Mouse (Mus musculus) MEL (cell line): Measurements from ENCODE around the gene Kcnip1. TPM values are rescaled to one million over a fixed set of nuclear protein-coding genes. Genes with fewer than 3 reads are reported as not detected.

ENCODE experiments used
- DNase-seq: peaks from one replicate; pipeline ENCODE4 v3.0.0; 2011; ENCODE audit warnings: low read depth, low spot score
- H3K27ac ChIP-seq: 2 replicates; pipeline ENCODE4 v1.5.1; 2012; ENCODE audit warnings: low read depth, mild to moderate bottlenecking, control low read depth, low read length, moderate library complexity; ENCODE audit not compliant: control insufficient read depth
- H3K27me3 ChIP-seq, 2 experiments: fragments of 150-350 bp in 1 of 2; sonication (generic) in 1 of 2; 2 replicates each; pipeline ENCODE4 v1.6.1; 2012; ENCODE audit warnings: low read length in 2 of 2, mild to moderate bottlenecking in 2 of 2, improper control_type of control experiment in 1 of 2, moderate library complexity in 1 of 2; ENCODE audit not compliant: insufficient read depth in 2 of 2, control insufficient read depth in 1 of 2
- H3K36me3 ChIP-seq, 2 experiments: 2 replicates each; pipeline ENCODE4 v1.6.1; 2012 to 2014; ENCODE audit warnings: low read length in 2 of 2, improper control_type of control experiment in 1 of 2, inconsistent platforms in 1 of 2, mild to moderate bottlenecking in 1 of 2; ENCODE audit not compliant: insufficient read depth in 2 of 2, control insufficient read depth in 1 of 2
- H3K4me1 ChIP-seq, 2 experiments: fragments of 150-350 bp in 1 of 2; sonication (generic) in 1 of 2; 2 replicates each; pipeline ENCODE4 v1.6.1; 2012; ENCODE audit warnings: low read length in 2 of 2, improper control_type of control experiment in 1 of 2, mild to moderate bottlenecking in 1 of 2; ENCODE audit not compliant: insufficient read depth in 2 of 2, control insufficient read depth in 1 of 2
- H3K4me3 ChIP-seq, 2 experiments: fragments of 150-350 bp in 1 of 2; sonication (generic) in 1 of 2; 2 replicates each; pipeline ENCODE4 v1.5.1; 2012; ENCODE audit warnings: low read depth in 2 of 2, low read length in 2 of 2, mild to moderate bottlenecking in 2 of 2, moderate library complexity in 2 of 2, control low read depth in 1 of 2, improper control_type of control experiment in 1 of 2; ENCODE audit not compliant: control insufficient read depth in 1 of 2, insufficient read depth in 1 of 2
- H3K79me2 ChIP-seq: 2 replicates; pipeline ENCODE4 v1.6.1; 2012; ENCODE audit warnings: mild to moderate bottlenecking, low read length, moderate library complexity; ENCODE audit not compliant: control insufficient read depth, poor library complexity, insufficient read depth
- H3K9ac ChIP-seq: 2 replicates; pipeline ENCODE4 v1.6.1; 2012; ENCODE audit warnings: low read depth, mild to moderate bottlenecking, control low read depth, low read length, moderate library complexity; ENCODE audit not compliant: control insufficient read depth, poor library complexity, severe bottlenecking
- H3K9me3 ChIP-seq: fragments of 150-350 bp; sonication (generic); replicated peaks from 2 replicates; pipeline ENCODE4 v1.6.1; 2012; ENCODE audit warnings: mild to moderate bottlenecking, low read length, improper control_type of control experiment, moderate library complexity; ENCODE audit not compliant: insufficient read depth
- CHD1 ChIP-seq: IDR thresholded peaks from 2 replicates; pipeline ENCODE4 v1.6.1; 2012; ENCODE audit warnings: low read depth, mild to moderate bottlenecking, inconsistent platforms, low read length, improper control_type of control experiment
- CHD2 ChIP-seq: IDR thresholded peaks from 2 replicates; pipeline ENCODE4 v1.6.1; 2011; ENCODE audit warnings: low read length, improper control_type of control experiment
- CTCF ChIP-seq, 3 experiments: IDR thresholded peaks in 2 of 3; conservative IDR thresholded peaks in 1 of 3; 2 replicates each; pipeline ENCODE4 v1.5.1; 2011 to 2012; ENCODE audit warnings: low read length in 3 of 3, low read depth in 2 of 3, mild to moderate bottlenecking in 2 of 3, improper control_type of control experiment in 1 of 3, inconsistent platforms in 1 of 3, mixed read lengths in 1 of 3, moderate library complexity in 1 of 3; ENCODE audit not compliant: control insufficient read depth in 1 of 3, insufficient read depth in 1 of 3, poor library complexity in 1 of 3, severe bottlenecking in 1 of 3
- ELF1 ChIP-seq: IDR thresholded peaks from 2 replicates; pipeline ENCODE4 v1.6.1; 2014; ENCODE audit warnings: low read depth, mild to moderate bottlenecking, inconsistent platforms, low read length, improper control_type of control experiment, moderate library complexity
- EP300 ChIP-seq, 2 experiments: IDR thresholded peaks; 2 replicates each; pipeline ENCODE4 v1.6.1; 2011; ENCODE audit warnings: improper control_type of control experiment in 2 of 2, low read length in 2 of 2, low read depth in 1 of 2, mild to moderate bottlenecking in 1 of 2
- ETS1 ChIP-seq: IDR thresholded peaks from 2 replicates; pipeline ENCODE4 v1.6.1; 2012; ENCODE audit warnings: low read depth, mild to moderate bottlenecking, inconsistent platforms, low read length, improper control_type of control experiment, moderate library complexity
- GABPA ChIP-seq: IDR thresholded peaks from 2 replicates; pipeline ENCODE4 v1.6.1; 2012; ENCODE audit warnings: low read depth, mild to moderate bottlenecking, inconsistent platforms, low read length, improper control_type of control experiment, moderate library complexity
- GATA1 ChIP-seq: IDR thresholded peaks from 2 replicates; pipeline ENCODE4 v1.6.1; 2011; ENCODE audit warnings: low read depth, low read length, improper control_type of control experiment
- HCFC1 ChIP-seq: IDR thresholded peaks from 2 replicates; pipeline ENCODE4 v1.6.1; 2012; ENCODE audit warnings: low read depth, mild to moderate bottlenecking, inconsistent platforms, low read length, improper control_type of control experiment, moderate library complexity
- JUND ChIP-seq: IDR thresholded peaks from 2 replicates; pipeline ENCODE4 v1.6.1; 2011; ENCODE audit warnings: low read depth, mild to moderate bottlenecking, improper control_type of control experiment, low read length
- KAT2A ChIP-seq: conservative IDR thresholded peaks from 2 replicates; pipeline ENCODE4 v1.6.1; 2012; ENCODE audit warnings: low read depth, low read length, improper control_type of control experiment, inconsistent platforms
- MAX ChIP-seq: IDR thresholded peaks from 2 replicates; pipeline ENCODE4 v1.6.1; 2011; ENCODE audit warnings: low read length, improper control_type of control experiment
- MAZ ChIP-seq: IDR thresholded peaks from 2 replicates; pipeline ENCODE4 v1.6.1; 2012; ENCODE audit warnings: low read depth, mild to moderate bottlenecking, inconsistent platforms, low read length, improper control_type of control experiment
- MXI1 ChIP-seq: IDR thresholded peaks from 2 replicates; pipeline ENCODE4 v1.6.1; 2011; ENCODE audit warnings: mild to moderate bottlenecking, low read depth, low read length, improper control_type of control experiment
- MYB ChIP-seq: IDR thresholded peaks from 2 replicates; pipeline ENCODE4 v1.6.1; 2011; ENCODE audit warnings: mild to moderate bottlenecking, low read depth, low read length, improper control_type of control experiment
- MYC ChIP-seq: IDR thresholded peaks from 2 replicates; pipeline ENCODE4 v1.6.1; 2011; ENCODE audit warnings: low read depth, mild to moderate bottlenecking, low read length, improper control_type of control experiment, moderate library complexity
- POLR2A ChIP-seq, 2 experiments: IDR thresholded peaks; 2 replicates each; pipeline ENCODE4 v1.6.1; 2011 to 2012; ENCODE audit warnings: low read length in 2 of 2, mild to moderate bottlenecking in 2 of 2, control low read depth in 1 of 2, improper control_type of control experiment in 1 of 2, low read depth in 1 of 2, moderate library complexity in 1 of 2; ENCODE audit not compliant: control insufficient read depth in 1 of 2, insufficient read depth in 1 of 2, poor library complexity in 1 of 2
- POLR2AphosphoS2 ChIP-seq: IDR thresholded peaks from 2 replicates; pipeline ENCODE4 v1.6.1; 2011; ENCODE audit warnings: low read length, improper control_type of control experiment
- RCOR1 ChIP-seq: IDR thresholded peaks from 2 replicates; pipeline ENCODE4 v1.6.1; 2012; ENCODE audit warnings: low read depth, mild to moderate bottlenecking, inconsistent platforms, low read length, improper control_type of control experiment
- SIN3A ChIP-seq: IDR thresholded peaks from 2 replicates; pipeline ENCODE4 v1.6.1; 2012; ENCODE audit warnings: low read length, improper control_type of control experiment, inconsistent platforms
- SMC3 ChIP-seq: IDR thresholded peaks from 2 replicates; pipeline ENCODE4 v1.6.1; 2011; ENCODE audit warnings: low read depth, low read length, improper control_type of control experiment
- TAL1 ChIP-seq: IDR thresholded peaks from 2 replicates; pipeline ENCODE4 v1.6.1; 2012; ENCODE audit warnings: mild to moderate bottlenecking, inconsistent platforms, low read length, moderate library complexity, mixed read lengths
- TBP ChIP-seq: IDR thresholded peaks from 2 replicates; pipeline ENCODE4 v1.8.0; 2011; ENCODE audit warnings: low read depth, low read length, improper control_type of control experiment
- TCF12 ChIP-seq: IDR thresholded peaks from 2 replicates; pipeline ENCODE4 v1.6.1; 2014; ENCODE audit warnings: low read depth, mild to moderate bottlenecking, inconsistent platforms, low read length, improper control_type of control experiment, moderate library complexity
- USF1 ChIP-seq: IDR thresholded peaks from 2 replicates; pipeline ENCODE4 v1.6.1; 2014; ENCODE audit warnings: low read depth, mild to moderate bottlenecking, inconsistent platforms, low read length, improper control_type of control experiment, moderate library complexity
- ZC3H11A ChIP-seq: IDR thresholded peaks from 2 replicates; pipeline ENCODE4 v1.6.1; 2012; ENCODE audit warnings: low read depth, mild to moderate bottlenecking, inconsistent platforms, low read length, improper control_type of control experiment
- ZKSCAN1 ChIP-seq: IDR thresholded peaks from 2 replicates; pipeline ENCODE4 v1.6.1; 2012; ENCODE audit warnings: low read depth, mild to moderate bottlenecking, inconsistent platforms, low read length, improper control_type of control experiment, moderate library complexity
- ZMIZ1 ChIP-seq: IDR thresholded peaks from 2 replicates; pipeline ENCODE4 v1.6.1; 2012; ENCODE audit warnings: low read depth, mild to moderate bottlenecking, inconsistent platforms, low read length, improper control_type of control experiment, moderate library complexity
- ZNF384 ChIP-seq: IDR thresholded peaks from 2 replicates; pipeline ENCODE4 v1.6.1; 2012; ENCODE audit warnings: low read depth, mild to moderate bottlenecking, inconsistent platforms, low read length, improper control_type of control experiment
- polyA plus RNA-seq, 2 experiments: library from polyadenylated mRNA; stranded (reverse) in 1 of 2; unstranded in 1 of 2; fragments of >175 nt in 1 of 2; fragments of >200 nt in 1 of 2; gene quantifications; 2 replicates each; pipeline versions ENCODE4 v1.2.1 to v1.2.4; 2012; ENCODE audit warnings: low replicate concordance in 2 of 2, low read depth in 1 of 2; ENCODE audit not compliant: insufficient read length in 2 of 2, insufficient read depth in 1 of 2, missing spikeins in 1 of 2
- total RNA-seq: library from RNA; depleted of rRNA; stranded (reverse); fragments of 300-350 nt; gene quantifications from 2 replicates; pipeline ENCODE4 v1.2.3, GENCODE M21; 2012

Kcnip1 gene
- total and polyA plus RNA-seq, 3 experiments: 0.04 to 0.06 TPM; not detected in 1

DNA sequence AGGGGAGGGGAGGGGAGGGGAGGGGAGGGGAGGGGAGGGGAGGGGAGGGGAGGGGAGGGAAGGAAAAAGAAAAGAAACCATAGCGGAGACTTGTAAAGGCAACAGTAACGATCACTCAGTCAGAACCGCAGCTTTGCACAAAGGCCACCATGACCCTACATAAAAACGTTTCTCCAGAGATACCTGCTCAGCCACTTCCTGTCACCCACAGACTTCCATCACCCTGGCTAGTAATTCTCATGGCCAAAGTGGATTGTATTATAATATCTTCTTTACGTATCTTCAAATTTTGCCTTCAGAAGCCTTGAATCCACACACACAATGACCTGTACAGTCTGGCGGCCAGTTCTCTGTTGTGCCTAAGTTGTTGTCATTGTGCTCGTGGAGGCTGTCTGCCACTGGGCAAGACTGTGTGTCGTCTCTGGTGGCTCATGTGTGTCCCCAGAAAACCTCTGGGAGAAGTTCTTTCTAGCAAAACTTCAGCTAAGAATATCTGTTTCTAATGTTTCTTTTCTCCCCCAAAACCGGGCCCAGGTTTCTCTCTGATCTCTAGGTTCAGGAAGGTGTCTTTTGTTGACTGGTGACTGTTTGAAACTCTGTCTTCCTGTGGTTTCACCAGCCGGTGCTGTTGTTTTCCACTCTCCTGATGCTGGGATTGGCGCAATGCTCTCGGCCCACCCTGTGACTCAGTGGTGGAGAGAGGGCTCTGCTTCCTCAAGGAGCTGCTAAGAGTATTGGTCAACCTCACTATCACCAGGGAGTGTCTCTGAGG is 16.6 kb upstream of the Kcnip1 start:
- Histone ChIP-seq H3K27ac (peak overlapping the region; percentile 95), H3K27me3 (no peaks in the 10 kb centered on the region), H3K9ac (peak overlapping the region; percentile 68), H3K9me3 (no peaks in the 10 kb centered on the region), H3K4me1 (peaks cover 38 to 43% of the 10 kb centered on the region in 2 experiments), H3K36me3 (peaks cover 0 to 41% of the 10 kb centered on the region in 2 experiments; a peak in 2 of 4 replicates), H3K4me3 (peak overlapping the region; percentile 14 to 40; a peak in 3 of 4 replicates), H3K79me2 (no peaks in the 10 kb centered on the region; the same call in 1 of the 2 replicates)
- peak; percentile 62 for DNase-seq
- TF ChIP-seq CHD1 (0 out of 2 replicates have a peak, but pooled peaks have one; percentile 75), ZKSCAN1 (no peak), KAT2A (no peak), HCFC1 (peak; percentile 33; the same call in 1 of the 2 replicates), POLR2AphosphoS2 (no peak), JUND (peak; percentile 8; the same call in 1 of the 2 replicates), MAZ (peak; percentile 35; the same call in 1 of the 2 replicates), MYB (no peak), TCF12 (no peak), RCOR1 (no peak), MYC (0 out of 2 replicates have a peak, but pooled peaks have one; percentile 6), GABPA (no peak; the same call in 1 of the 2 replicates), SIN3A (peak; percentile 24), ETS1 (0 out of 2 replicates have a peak, but pooled peaks have one; percentile 13), POLR2A (IDR thresholded peaks at IDR 0.05; ENCODE audit: control insufficient read depth in 1 of 2, insufficient read depth in 1 of 2, low read depth in 1 of 2, low read length in 2 of 2, poor library complexity in 1 of 2) (peak in 1 of 2 experiments; percentile 28; a peak in 1 of 4 replicates), SMC3 (no peak), ZNF384 (no peak), ZC3H11A (no peak), MXI1 (0 out of 2 replicates have a peak, but pooled peaks have one; percentile 21), CTCF (IDR thresholded peaks at IDR 0.05 in 2 of 3, conservative IDR thresholded peaks at IDR 0.05 in 1 of 3; ENCODE audit: control insufficient read depth in 1 of 3, insufficient read depth in 1 of 3, low read depth in 2 of 3, low read length in 3 of 3, poor library complexity in 1 of 3, severe bottlenecking in 1 of 3) (no peak)

DNA sequence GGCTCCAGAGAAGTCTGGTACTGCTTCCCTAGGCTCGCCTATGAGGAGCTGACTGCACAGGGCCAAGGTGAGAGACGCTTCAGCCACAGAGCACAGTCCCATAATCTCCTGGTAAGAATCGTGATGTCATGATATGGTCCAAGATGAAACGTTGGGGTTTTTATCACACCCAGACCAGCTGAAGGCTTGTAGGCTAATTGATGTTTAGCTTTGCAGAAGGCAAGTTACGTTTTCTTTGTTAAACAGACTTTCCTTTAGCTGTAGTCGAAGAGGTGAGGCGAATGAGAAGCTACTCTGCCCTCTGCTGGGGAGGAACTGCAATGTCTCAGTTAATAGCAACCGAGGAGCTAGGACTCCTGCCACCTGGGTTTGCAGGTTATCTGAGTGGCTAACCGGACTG is 15.8 kb upstream of the Kcnip1 start:
- Histone ChIP-seq H3K4me1 (peaks cover 38 to 43% of the 10 kb centered on the region in 2 experiments), H3K9ac (peak overlapping the region; percentile 80), H3K27me3 (no peaks in the 10 kb centered on the region), H3K4me3 (peak overlapping the region; percentile 47 to 55), H3K9me3 (no peaks in the 10 kb centered on the region), H3K36me3 (peaks cover 0 to 41% of the 10 kb centered on the region in 2 experiments; a peak in 2 of 4 replicates), H3K27ac (peak overlapping the region; percentile 97), H3K79me2 (no peaks in the 10 kb centered on the region; the same call in 1 of the 2 replicates)
- peak; percentile 95 for DNase-seq
- no peak for TF ChIP-seq GABPA
- 0 out of 2 replicates have a peak, but pooled peaks have one; percentile 49 for TF ChIP-seq TBP
- TF ChIP-seq ZMIZ1: no peak
- TF ChIP-seq TAL1: peak; percentile 23; the same call in 1 of the 2 replicates
- no peak for TF ChIP-seq HCFC1
- no peak for TF ChIP-seq SIN3A
- TF ChIP-seq ZKSCAN1: no peak
- peak; percentile 92 for TF ChIP-seq SMC3
- TF ChIP-seq GATA1: peak; percentile 74
- no peak for TF ChIP-seq CHD2
- peak; percentile 80 to 95 (median 85) for TF ChIP-seq CTCF (IDR thresholded peaks at IDR 0.05 in 2 of 3, conservative IDR thresholded peaks at IDR 0.05 in 1 of 3; ENCODE audit: control insufficient read depth in 1 of 3, insufficient read depth in 1 of 3, low read depth in 2 of 3, low read length in 3 of 3, poor library complexity in 1 of 3, severe bottlenecking in 1 of 3)
- no peak for TF ChIP-seq MAZ
- no peak for TF ChIP-seq RCOR1
- TF ChIP-seq ELF1: no peak
- TF ChIP-seq KAT2A: no peak
- TF ChIP-seq USF1: no peak
- no peak for TF ChIP-seq ZNF384
- TF ChIP-seq JUND: no peak
- no peak for TF ChIP-seq MAX
- TF ChIP-seq EP300 (IDR thresholded peaks at IDR 0.05; ENCODE audit: low read depth in 1 of 2, low read length in 2 of 2): peak in 1 of 2 experiments; percentile 61; a peak in 3 of 4 replicates
- no peak for TF ChIP-seq MYB
